Mouse (Mus musculus) heart, embryonic 12.5 days (tissue): ENCODE data around the gene Prr19. TPM values are rescaled to one million over a fixed set of nuclear protein-coding genes. Genes with fewer than 3 reads are reported as not detected.

ENCODE experiments used
- ATAC-seq: fragments of 200-750 bp; cut with Nextera tagmentation; 2 replicates; pipeline ENCODE4 v1.8.0; 2017; ENCODE audit warnings: moderate TSS enrichment, moderate library complexity; ENCODE audit not compliant: insufficient number of reproducible peaks, low FRiP score
- H3K27ac ChIP-seq: fragments of 300-500 bp; sonication (generic); 2 replicates; pipeline ENCODE4 v1.5.1; 2016; ENCODE audit warnings: mild to moderate bottlenecking, moderate library complexity; ENCODE audit not compliant: poor library complexity, severe bottlenecking
- H3K27me3 ChIP-seq: fragments of 300-500 bp; sonication (generic); replicated peaks from 2 replicates; pipeline ENCODE4 v1.6.1; 2016; ENCODE audit warnings: mild to moderate bottlenecking, moderate library complexity
- H3K36me3 ChIP-seq: fragments of 300-500 bp; sonication (generic); 2 replicates; pipeline ENCODE4 v1.6.1; 2016; ENCODE audit warnings: mild to moderate bottlenecking, moderate library complexity
- H3K4me1 ChIP-seq: fragments of 300-500 bp; sonication (generic); replicated peaks from 2 replicates; pipeline ENCODE4 v1.6.1; 2016; ENCODE audit warnings: mild to moderate bottlenecking
- H3K4me2 ChIP-seq: fragments of 300-500 bp; sonication (generic); 2 replicates; pipeline ENCODE4 v1.6.1; 2016; ENCODE audit warnings: mild to moderate bottlenecking, moderate library complexity
- H3K4me3 ChIP-seq: fragments of 300-500 bp; sonication (generic); 2 replicates; pipeline ENCODE4 v1.5.1; 2016; ENCODE audit warnings: mild to moderate bottlenecking
- H3K9ac ChIP-seq: fragments of 300-500 bp; sonication (generic); 2 replicates; pipeline ENCODE4 v1.6.1; 2016; ENCODE audit warnings: mild to moderate bottlenecking, moderate library complexity
- H3K9me3 ChIP-seq: fragments of 300-500 bp; sonication (generic); replicated peaks from 2 replicates; pipeline ENCODE4 v1.6.1; 2016; ENCODE audit warnings: mild to moderate bottlenecking, moderate library complexity
- WGBS: fragments of 180-500 bp; shearing (Covaris S2); methylation state at CpG from one replicate; pipeline ENCODE4 v1.1.7; 2016; 5-methylcytosine and 5-hydroxymethylcytosine counted together
- polyA plus RNA-seq: library from polyadenylated mRNA; unstranded; fragments of >200 nt; fragmentation: Nextera tagmentation; extraction: Ambion mirVana; gene quantifications from 2 replicates; pipeline ENCODE4 v1.2.1, GENCODE M21; 2016

Gene Prr19
- polyA plus RNA-seq, 1 experiment from 2014 or later, result not detected

GRCm38 (mm10) chr7:25277998-25278340 lies 23.2 kb upstream of the Prr19 start:
- Histone ChIP-seq H3K9me3 (no peaks in the 10 kb centered on the region), H3K27ac (peak overlapping the region; percentile 100), H3K4me3 (peak overlapping the region; percentile 91), H3K4me2 (peak overlapping the region; percentile 86), H3K9ac (peak overlapping the region; percentile 85), H3K36me3 (peaks cover 16% of the 10 kb centered on the region), H3K4me1 (peaks cover 73% of the 10 kb centered on the region), H3K27me3 (no peaks in the 10 kb centered on the region)
- 9% methylated on average over 4 of the region's 4 CpGs for WGBS
- ATAC-seq, result no peak

DNA sequence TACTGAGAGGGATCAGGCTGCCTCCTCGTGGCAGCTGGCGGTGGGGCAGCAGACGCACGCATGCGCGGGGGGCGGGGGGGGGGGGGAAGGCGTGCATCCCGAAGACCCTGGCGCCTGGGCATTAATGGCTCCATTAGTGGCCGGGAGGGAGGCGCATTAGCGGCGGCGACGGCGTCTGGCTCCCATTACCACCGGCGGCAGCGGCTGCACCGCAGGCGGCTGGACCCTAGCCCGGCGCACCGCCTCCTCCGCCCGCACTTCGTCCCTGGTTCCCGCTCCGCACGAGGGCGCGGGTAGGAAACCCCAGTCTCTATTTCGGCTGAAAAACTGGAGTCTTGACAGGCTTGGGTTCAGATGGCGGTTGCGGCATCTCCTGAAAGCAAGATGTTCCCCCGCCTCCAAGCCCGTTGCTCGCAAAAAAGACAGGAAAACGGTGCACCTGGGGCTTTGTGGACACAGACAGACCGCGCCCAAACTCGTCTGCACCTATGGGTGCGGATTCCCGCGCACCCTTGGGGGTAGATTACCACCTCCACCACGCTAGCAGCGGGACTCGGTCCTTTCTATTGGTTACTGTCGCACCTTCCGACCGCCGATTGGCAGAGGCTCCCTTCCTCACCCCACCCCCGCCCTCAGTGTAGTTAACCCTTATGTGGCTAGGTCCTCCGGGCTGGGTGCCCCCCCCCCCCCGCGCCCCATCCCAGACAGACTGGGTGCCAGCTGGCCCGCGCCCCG lies 22.7 kb upstream of the Prr19 start:
- Histone ChIP-seq H3K4me3 (peak overlapping the region; percentile 91), H3K4me2 (peak overlapping the region; percentile 86), H3K9me3 (no peaks in the 10 kb centered on the region), H3K27me3 (no peaks in the 10 kb centered on the region), H3K4me1 (peaks cover 73% of the 10 kb centered on the region), H3K27ac (peak overlapping the region; percentile 100), H3K9ac (peak overlapping the region; percentile 85), H3K36me3 (peaks cover 11% of the 10 kb centered on the region)
- WGBS, result under 1% methylated on average over 56 of the region's 60 CpGs
- ATAC-seq, result peak; percentile 46

GRCm38 (mm10) chr7:25279076-25279860 lies 21.9 kb upstream of the Prr19 start:
- no peaks in the 10 kb centered on the region for H3K9me3 ChIP-seq
- H3K4me2 ChIP-seq, result peak overlapping the region; percentile 86
- under 1% methylated on average over 48 of the region's 49 CpGs for WGBS
- peak overlapping the region; percentile 91 for H3K4me3 ChIP-seq
- H3K27me3 ChIP-seq, result no peaks in the 10 kb centered on the region
- peak; percentile 24 for ATAC-seq
- peaks cover 73% of the 10 kb centered on the region for H3K4me1 ChIP-seq
- peaks cover 7% of the 10 kb centered on the region; the same call in 1 of the 2 replicates for H3K36me3 ChIP-seq
- peak overlapping the region; percentile 85 for H3K9ac ChIP-seq
- peak overlapping the region; percentile 100 for H3K27ac ChIP-seq

GRCm38 (mm10) chr7:25279861-25280791 lies 21.1 kb upstream of the Prr19 start:
- 0% methylated on average over 6 of the region's 6 CpGs for WGBS
- Histone ChIP-seq H3K9ac (peak overlapping the region; percentile 85), H3K4me2 (peak overlapping the region; percentile 86), H3K4me1 (peaks cover 73% of the 10 kb centered on the region), H3K27me3 (no peaks in the 10 kb centered on the region), H3K27ac (peak overlapping the region; percentile 100), H3K4me3 (peak overlapping the region; percentile 91), H3K36me3 (peaks cover 7% of the 10 kb centered on the region), H3K9me3 (no peaks in the 10 kb centered on the region)
- peak; percentile 38 for ATAC-seq

DNA sequence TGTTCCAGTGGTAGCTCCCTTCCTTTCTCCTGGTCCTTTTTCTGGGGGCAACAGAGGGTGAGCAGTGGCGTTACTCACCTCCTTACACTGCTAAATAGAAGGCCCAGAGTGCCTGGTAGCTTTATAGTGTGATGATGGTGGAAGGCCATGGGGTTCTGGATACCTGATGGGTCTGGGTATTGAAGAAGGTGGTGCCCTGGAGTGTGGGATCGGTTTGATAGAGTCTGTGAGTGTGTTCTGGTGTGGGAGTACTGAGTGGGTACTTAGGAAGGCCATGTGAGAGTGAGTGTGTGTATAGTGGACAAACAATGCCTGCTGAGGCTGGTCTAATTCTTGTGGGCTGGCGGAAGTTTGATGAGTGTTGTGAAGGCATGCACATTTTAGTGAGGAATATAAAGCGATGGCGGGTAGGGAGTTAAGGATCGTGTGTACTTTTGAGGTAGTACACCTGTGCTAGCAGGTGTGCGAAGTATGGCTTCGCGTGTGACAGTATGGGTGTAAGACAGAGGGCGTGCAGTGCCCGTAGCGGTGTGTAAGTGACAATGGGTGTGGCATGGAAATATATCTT lies 20.0 kb upstream of the Prr19 start:
- peaks cover 62% of the 10 kb centered on the region for H3K4me1 ChIP-seq
- WGBS, result 21% methylated on average over 12 of the region's 12 CpGs

DNA sequence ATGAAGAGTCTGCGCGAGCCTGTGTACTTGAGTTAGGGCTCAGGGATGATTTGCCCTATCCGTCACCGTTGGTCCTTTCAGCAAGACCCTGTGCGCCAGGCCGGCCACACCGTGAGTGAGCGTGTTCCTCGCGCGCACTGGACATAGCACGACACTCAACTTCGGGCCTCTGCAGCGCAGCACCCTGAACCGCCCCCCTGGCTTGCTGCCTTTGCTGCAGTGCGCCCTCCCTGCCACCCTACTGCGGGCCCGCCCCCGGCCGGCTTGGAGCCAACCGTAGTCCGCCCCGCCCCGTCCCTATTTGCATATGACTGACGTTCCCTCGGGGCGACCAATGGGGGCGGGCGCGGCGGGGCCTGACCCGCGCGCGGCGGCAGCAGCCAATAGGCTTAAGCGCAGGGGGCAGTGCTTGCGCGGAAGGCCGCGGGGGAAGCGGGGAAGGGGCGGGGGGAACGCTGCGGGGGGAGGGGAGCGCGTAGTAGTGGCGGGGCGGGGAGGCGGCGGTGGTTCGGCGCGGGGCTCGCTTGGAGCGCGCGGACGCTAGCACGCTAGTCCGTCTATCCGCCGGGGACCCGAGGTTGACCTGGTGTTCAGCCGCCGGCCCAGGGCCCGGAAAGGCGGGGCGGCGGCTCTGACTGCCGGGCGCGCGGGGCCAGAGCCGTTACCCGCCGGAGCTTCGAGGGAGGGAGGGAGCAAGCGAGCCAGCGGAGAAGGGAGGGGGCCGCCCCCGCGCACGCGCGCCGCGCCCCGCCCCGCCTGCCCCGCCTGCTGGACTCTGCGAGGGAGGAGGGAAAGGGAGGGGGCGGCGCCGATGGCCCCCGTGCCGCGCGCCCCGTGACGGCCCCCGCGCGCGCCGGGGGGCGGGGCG lies 19.2 kb upstream of the Prr19 start:
- Histone ChIP-seq H3K4me1 (peaks cover 56% of the 10 kb centered on the region), H3K36me3 (peaks cover 23% of the 10 kb centered on the region), H3K27me3 (no peaks in the 10 kb centered on the region), H3K9me3 (no peaks in the 10 kb centered on the region), H3K9ac (peak overlapping the region; percentile 96), H3K4me2 (peak overlapping the region; percentile 86), H3K27ac (peak overlapping the region; percentile 100), H3K4me3 (peak overlapping the region; percentile 91)
- peak; percentile 87 for ATAC-seq
- WGBS, result 1% methylated on average over 74 of the region's 108 CpGs

More for the DNA sequence above, 20.0 kb upstream of the Prr19 start:
- Histone ChIP-seq H3K4me3 (peak overlapping the region; percentile 91), H3K27me3 (no peaks in the 10 kb centered on the region), H3K36me3 (peaks cover 16% of the 10 kb centered on the region), H3K27ac (peak overlapping the region; percentile 100), H3K9ac (peak overlapping the region; percentile 85), H3K4me2 (peak overlapping the region; percentile 86), H3K9me3 (no peaks in the 10 kb centered on the region)
- peak; percentile 1 for ATAC-seq

DNA sequence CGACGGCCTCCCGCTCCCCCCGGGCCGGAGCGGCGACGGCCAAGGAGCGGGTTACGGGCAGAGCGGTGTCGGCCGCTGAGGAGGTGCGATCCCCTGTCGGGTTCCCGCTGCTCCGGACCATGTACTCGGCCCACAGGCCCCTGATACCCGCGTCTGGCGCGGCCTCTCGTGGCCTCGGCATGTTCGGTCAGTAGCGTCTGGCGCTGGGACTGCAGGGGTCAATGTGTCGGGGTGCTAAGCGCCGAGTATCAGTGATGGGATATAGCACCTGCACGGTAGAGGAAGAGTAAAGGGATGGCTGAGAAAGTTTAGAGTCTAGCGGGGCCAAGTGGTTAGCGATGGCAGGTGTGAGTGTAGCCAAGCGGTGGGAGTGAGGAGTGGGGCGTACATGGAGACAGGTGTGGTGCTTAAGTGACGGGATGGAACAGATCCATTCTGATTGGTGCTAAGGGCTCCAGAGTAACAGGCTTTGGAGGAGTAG lies 18.4 kb upstream of the Prr19 start:
- peak overlapping the region; percentile 91 for H3K4me3 ChIP-seq
- no peaks in the 10 kb centered on the region for H3K9me3 ChIP-seq
- under 1% methylated on average over 34 of the region's 36 CpGs for WGBS
- H3K27ac ChIP-seq, result peak overlapping the region; percentile 100
- ATAC-seq, result no peak
- H3K4me2 ChIP-seq, result peak overlapping the region; percentile 86
- H3K36me3 ChIP-seq, result peaks cover 31% of the 10 kb centered on the region
- H3K9ac ChIP-seq, result peak overlapping the region; percentile 96
- H3K27me3 ChIP-seq, result no peaks in the 10 kb centered on the region
- H3K4me1 ChIP-seq, result peaks cover 48% of the 10 kb centered on the region

- peak overlapping the region; percentile 100 for H3K27ac ChIP-seq
- H3K36me3 ChIP-seq, result peaks cover 40% of the 10 kb centered on the region
- H3K9ac ChIP-seq, result peak overlapping the region; percentile 96
- H3K9me3 ChIP-seq, result no peaks in the 10 kb centered on the region
- ATAC-seq, result no peak
- no peaks in the 10 kb centered on the region for H3K27me3 ChIP-seq
- peak overlapping the region; percentile 86 for H3K4me2 ChIP-seq
- H3K4me1 ChIP-seq, result peaks cover 45% of the 10 kb centered on the region
- WGBS, result 16% methylated on average over 5 of the region's 5 CpGs
- peak overlapping the region; percentile 91 for H3K4me3 ChIP-seq
These were observed 17.6 kb upstream of the Prr19 start for GRCm38 (mm10) chr7:25283637-25284036.

- Histone ChIP-seq H3K4me1 (peaks cover 45% of the 10 kb centered on the region), H3K4me3 (peak overlapping the region; percentile 91), H3K27me3 (no peaks in the 10 kb centered on the region), H3K9ac (peak overlapping the region; percentile 96), H3K4me2 (peak overlapping the region; percentile 86), H3K36me3 (peaks cover 45% of the 10 kb centered on the region), H3K27ac (peak overlapping the region; percentile 100), H3K9me3 (no peaks in the 10 kb centered on the region)
- no peak for ATAC-seq
- 61% methylated on average over 2 of the region's 2 CpGs for WGBS
These were observed 17.0 kb upstream of the Prr19 start for GRCm38 (mm10) chr7:25284171-25284570.
